Mouse (Mus musculus): Measurements from ENCODE around the gene Mdc1. TPM values are rescaled to one million over a fixed set of nuclear protein-coding genes. Genes with fewer than 3 reads are reported as not detected.

The Mdc1 gene
- 10 to 100 TPM; 30.1 to 30.4 TPM for total RNA-seq (2021)

- intact Hi-C loops (cut with DNase I) = no loop called here
Observed at GRCm38 (mm10) chr17:35841076-35841950, at the start of gene Mdc1. Gene Mdc1, plus strand, starts transcription at chr17:35841515.

DNA sequence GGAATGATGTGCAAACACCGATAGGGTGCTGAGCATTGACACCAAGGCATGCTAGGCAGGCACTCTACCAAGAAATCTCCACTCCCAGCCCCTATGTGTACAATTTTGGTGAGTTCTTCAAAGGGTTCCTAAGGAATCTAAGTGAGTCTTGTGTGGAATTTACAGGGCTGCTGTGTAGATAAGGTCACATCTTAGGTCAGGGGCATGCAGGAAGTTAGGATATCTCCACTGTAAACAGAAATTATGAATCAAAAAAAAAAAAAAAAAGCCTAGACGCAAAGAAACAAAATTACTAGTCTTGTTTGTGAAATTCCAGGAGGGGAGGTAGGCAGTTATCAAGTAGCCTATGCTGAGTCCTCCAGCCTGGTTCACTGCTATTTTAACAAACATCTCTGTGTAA lies 48.5 kb upstream of the Mdc1 start:
- intact Hi-C loops (cut with DNase I) = no loop called here
- DNase-seq = no peak

More at GRCm38 (mm10) chr17:35841076-35841950, at the start of gene Mdc1:
- DNase-seq = peak; percentile 100

- no peak for DNase-seq
- intact Hi-C loops (cut with DNase I) = no loop called here
Observed at GRCm38 (mm10) chr17:35795099-35795498, 46.2 kb upstream of the Mdc1 start.

DNA sequence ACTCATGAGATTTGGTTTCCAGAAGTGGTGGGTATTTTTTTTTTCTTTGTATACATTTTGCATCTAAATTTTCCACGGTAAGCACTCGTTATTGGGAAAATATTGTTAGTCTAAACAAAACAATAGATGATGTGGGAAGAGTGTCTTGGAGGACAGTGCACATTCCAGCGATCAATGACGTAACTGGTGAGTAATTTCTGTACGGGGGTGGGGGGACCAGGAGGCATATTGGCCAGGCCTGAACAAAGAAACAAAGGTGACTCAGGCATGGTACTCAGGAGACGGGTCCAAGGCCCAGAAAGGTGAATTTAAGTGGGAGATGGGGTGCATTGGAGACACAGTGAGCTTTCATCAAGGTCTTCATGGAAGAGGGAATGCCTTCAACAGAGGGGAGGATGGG lies 45.7 kb upstream of the Mdc1 start:
- DNase-seq = no peak
- intact Hi-C loops (cut with DNase I) = no loop called here

GRCm38 (mm10) chr17:35796835-35797234 lies 44.5 kb upstream of the Mdc1 start:
- intact Hi-C loops (cut with DNase I) = no loop called here
- DNase-seq = no peak

DNA sequence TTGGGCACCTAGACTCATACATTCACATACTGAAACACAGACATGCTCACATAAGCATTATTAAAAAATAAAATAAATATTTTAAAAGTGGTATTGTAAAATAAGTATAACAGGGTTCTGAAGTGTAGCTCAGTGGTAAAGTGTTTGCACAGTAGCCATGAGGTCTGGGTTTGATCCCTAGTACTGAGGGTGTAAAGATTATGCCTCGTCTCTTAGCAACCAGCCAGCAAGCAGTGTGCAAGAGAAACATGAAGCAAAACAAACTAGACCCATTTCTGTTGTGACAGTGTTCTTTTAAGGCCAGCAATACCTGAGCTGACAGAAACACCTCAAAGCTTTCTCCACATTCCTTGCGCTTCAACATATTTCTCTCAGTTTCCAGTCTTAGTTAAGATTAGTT lies 40.4 kb upstream of the Mdc1 start:
- intact Hi-C loops (cut with DNase I) = no loop called here

DNA sequence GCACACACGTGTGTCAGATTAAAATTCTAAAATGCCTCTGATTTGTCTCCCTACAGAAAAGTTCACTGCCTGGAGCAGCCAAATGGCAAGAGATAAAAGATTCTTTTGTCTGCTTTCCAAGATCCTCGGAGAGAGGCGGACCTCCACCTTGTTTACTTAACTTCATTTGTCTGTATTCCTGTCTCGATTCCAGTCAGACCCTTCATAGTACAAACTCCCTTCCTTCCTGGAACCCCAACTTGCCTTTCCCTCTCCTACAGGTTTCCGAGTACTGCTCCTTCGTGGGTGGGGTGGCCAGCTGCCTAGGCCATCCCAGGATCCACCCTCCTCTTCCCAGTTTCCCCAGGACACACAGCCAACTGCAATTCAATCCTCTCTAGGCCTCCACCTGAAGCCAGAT lies 38.3 kb upstream of the Mdc1 start:
- intact Hi-C loops (cut with DNase I) = no loop called here

More for the DNA sequence above, 40.4 kb upstream of the Mdc1 start:
- DNase-seq = no peak

GRCm38 (mm10) chr17:35803858-35804399 lies 37.4 kb upstream of the Mdc1 start:
- intact Hi-C loops (cut with DNase I) = no loop called here
- no peak for DNase-seq

More for the DNA sequence above, 38.3 kb upstream of the Mdc1 start:
- DNase-seq = no peak

GRCm38 (mm10) chr17:35808073-35808472 lies 33.2 kb upstream of the Mdc1 start:
- intact Hi-C loops (cut with DNase I) = no loop called here
- no peak for DNase-seq

DNA sequence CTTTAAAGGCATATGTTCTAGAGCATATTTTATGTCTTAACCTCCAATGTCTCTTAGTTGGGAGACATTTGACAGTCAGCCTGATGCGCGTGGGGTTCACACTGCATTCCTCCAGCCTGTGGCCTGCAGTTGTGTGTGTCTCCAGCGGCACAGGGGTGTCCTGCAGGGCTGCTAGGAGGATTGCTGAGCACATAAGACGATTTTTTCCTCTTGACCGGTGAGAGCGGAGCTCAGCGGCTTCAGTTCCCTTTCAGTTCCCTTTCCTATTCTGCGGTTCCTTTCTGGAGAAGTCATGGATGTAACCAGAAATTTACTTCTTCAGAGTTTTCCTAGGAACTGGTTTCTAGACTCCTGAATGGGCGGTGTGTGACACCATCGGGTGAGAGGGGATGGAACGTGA lies 31.9 kb upstream of the Mdc1 start:
- DNase-seq = no peak
- intact Hi-C loops (cut with DNase I) = no loop called here

GRCm38 (mm10) chr17:35810900-35811648 lies 30.2 kb upstream of the Mdc1 start:
- intact Hi-C loops (cut with DNase I) = no loop called here
- DNase-seq = no peak

DNA sequence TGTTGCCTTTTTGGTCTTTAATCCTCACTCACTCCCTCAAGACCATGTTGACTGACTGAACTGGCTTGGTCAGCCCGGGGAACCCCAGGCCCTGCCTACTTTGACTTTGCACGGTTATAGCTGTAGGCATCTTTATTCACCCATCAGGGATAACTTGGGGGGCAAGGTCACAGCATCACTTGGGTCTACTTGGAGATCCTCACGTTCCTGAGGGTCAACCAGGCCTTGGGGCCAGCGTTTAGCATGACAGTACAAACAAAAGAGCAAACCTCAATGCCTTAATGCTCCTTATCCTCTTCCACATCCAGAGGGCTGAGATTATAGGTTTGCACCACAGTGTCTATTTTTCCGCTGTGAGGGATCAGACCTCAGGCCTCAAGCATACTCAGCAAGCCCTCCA lies 29.0 kb upstream of the Mdc1 start:
- intact Hi-C loops (cut with DNase I) = no loop called here
- DNase-seq = no peak

- no peak for DNase-seq
- intact Hi-C loops (cut with DNase I) = no loop called here
Observed at GRCm38 (mm10) chr17:35812736-35813135, 28.6 kb upstream of the Mdc1 start.

GRCm38 (mm10) chr17:35813245-35813647 lies 28.1 kb upstream of the Mdc1 start:
- peak; percentile 81 for DNase-seq
- intact Hi-C loops (cut with DNase I) = no loop called here

DNA sequence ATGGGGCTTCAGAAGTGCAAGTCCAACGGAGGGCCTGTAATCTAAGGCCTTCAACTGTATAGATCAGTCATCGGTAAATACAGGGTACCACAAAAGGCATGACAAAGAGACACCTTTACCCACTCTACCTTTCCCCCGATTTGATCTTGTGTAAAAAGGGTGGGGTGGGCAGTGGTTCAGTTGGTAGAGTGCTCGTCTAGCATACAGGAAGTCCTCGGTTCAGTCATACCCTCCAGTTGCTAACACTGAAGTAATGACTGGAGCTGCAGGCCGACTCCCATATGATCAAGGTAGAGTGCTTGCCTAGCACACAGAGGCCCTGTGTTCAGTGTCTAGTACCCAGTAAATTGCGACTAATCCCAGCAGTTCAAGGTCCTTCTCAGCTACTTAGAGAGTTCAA lies 27.7 kb upstream of the Mdc1 start:
- intact Hi-C loops (cut with DNase I) = no loop called here
- DNase-seq = no peak

DNA sequence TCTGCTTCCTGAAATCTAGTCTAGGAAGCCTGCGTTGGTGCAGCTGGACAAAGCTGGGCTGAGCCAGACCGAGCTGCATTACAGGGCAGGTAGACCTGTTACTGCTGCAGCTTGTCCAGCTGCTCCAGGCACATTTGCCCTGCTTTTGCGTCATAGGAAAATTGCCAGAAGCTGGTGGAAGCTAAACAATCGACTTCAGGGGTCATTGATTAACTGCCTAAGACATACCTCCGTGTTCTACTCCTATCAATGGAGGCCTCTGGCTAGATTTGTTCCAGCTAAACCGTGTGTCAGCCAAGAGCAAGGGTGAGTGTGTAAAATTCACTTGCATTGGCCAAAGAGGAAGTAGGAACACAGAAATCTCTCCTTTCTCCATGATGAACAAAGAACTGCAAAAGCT lies 26.6 kb upstream of the Mdc1 start:
- DNase-seq = no peak

DNA sequence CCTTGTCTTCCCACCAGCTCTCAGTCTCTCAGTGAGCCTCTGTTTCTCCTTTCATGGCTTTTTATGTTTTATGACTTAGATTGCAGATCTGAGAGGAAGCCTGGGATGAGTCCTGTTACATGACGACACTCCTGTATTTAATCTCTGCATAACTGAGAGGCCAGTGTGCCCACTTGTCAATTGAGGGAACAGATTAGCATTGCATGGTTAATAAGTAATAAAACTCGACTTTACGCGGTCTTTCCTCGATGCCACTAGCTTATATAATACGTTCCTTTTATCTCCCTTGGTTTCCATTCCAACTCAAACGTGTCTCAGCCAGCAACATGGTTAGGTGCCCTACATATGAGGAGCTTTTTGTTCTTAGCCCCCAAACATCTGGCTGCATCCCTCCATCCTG lies 25.5 kb upstream of the Mdc1 start:
- intact Hi-C loops (cut with DNase I) = no loop called here
- DNase-seq = no peak

More for the DNA sequence above, 26.6 kb upstream of the Mdc1 start:
- intact Hi-C loops (cut with DNase I) = no loop called here

DNA sequence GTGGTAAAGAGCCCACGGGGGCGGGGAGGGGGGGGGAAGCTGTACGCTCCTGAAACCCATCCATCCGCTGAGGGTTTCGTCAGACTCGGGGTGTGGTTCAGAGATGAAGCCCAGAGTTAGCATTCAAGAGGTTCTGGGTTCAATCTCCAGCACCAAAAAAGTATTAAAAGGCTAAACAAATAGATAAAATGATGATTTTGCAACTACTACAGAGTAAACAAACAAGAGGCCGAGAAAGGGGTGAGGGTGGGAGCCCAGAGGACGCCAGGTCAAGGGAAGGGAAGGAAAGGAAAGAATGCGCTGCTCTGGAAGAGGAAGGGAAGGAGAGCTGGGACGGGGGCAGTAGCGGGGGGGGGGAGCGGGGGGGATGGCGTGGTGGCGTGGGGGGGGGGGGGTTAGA lies 24.6 kb upstream of the Mdc1 start:
- intact Hi-C loops (cut with DNase I) = no loop called here
- no peak for DNase-seq

- no peak for DNase-seq
- intact Hi-C loops (cut with DNase I) = no loop called here
Observed at GRCm38 (mm10) chr17:35817226-35817625, 24.1 kb upstream of the Mdc1 start.

DNA sequence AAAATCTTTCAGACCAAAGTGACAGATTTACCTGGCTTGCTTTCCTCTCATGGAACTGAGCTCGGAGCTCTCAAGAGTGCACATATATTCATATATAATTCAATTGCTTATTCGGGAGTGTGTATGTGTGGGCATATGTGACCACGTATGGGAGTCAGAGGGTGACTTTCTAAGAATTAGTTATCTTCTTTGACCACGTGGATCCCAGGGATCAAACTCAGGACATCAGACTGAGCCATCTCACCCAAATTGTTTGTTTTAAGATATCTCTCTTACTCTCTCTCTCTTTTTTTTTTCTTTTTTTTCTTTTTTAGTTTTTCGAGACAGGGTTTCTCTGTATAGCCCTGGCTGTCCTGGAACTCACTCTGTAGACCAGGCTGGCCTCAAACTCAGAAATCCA lies 21.2 kb upstream of the Mdc1 start:
- no peak for DNase-seq
- intact Hi-C loops (cut with DNase I) = loop anchor here (5.0 kb wide), 1 partner anchor 78 kb away; no protein-coding TSS in a partner anchor

Measured in left cerebral cortex, postnatal 4 days (tissue).